21 mouse cellular contexts compared by ENCODE assay signal in the genomic region with DNA sequence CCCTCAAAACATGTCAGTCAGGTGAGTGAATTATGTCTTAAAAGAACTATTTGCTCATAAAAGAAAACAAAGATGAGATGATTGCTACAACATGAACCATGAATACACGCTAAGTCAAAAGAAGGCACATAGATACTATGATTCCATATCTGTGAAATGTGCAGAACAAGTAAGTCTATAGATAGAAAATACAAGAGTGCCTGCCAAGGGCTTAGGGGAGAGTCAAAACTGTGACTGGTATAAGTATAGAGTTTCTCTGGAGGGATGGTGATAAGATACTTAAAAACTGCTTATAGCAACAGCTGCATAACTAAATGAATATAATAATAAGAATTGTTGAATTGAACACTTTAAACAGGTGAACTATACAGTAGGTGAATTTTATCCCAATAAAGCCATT.
DNase-seq lines count a peak whose midpoint lies in the region; ATAC-seq and TF ChIP-seq lines count a peak whose summit lies in the region.
"Had no signal": no experiment of that assay in that cellular context is flagged by ENCODE, and none has a peak within 500 bp of the region (broad histone marks: within the 10 kb centered on the region; RNA-seq: fewer than 3 reads in every experiment).

No protein-coding gene starts in this region.

- H3K4me3 ChIP-seq in forebrain, postnatal 0 days (ENCODE audit: low read depth, low read length): no peak overlapping the region
- H3K4me3 ChIP-seq in forebrain, embryonic 16.5 days (replicated peaks; ENCODE audit: low read length): no peak overlapping the region

- H3K9ac ChIP-seq in forebrain, postnatal 0 days: no peak overlapping the region
- no peak overlapping the region for H3K9ac ChIP-seq in forebrain, embryonic 16.5 days (replicated peaks; ENCODE audit: low read depth, low read length)

- ATAC-seq in forebrain, postnatal 0 days: peak; percentile 56; the same call in 1 of the 2 replicates
- no peak for ATAC-seq in forebrain, embryonic 16.5 days
- ATAC-seq in frontal cortex, adult (ENCODE audit: low TSS enrichment): peak; percentile 83; the same call in 1 of the 2 replicates
- ATAC-seq: activated CD4-positive, CD25-positive, alpha-beta regulatory T cell, adult 4 months; CD4-positive, CD25-positive, alpha-beta regulatory T cell, adult 4 months; Patski had no signal

- no peak for TF ChIP-seq CTCF in forebrain, postnatal 0 days (IDR thresholded peaks at IDR 0.05; ENCODE audit: low read depth)

- DNase-seq in forebrain, postnatal 0 days: no peak
- DNase-seq in frontal cortex, postnatal 10 days (ENCODE audit: low spot score in 2 of 2): no peak
- DNase-seq in heart, adult 11 months: peak; percentile 0
- DNase-seq in heart, postnatal 10 days: no peak
- DNase-seq: adrenal gland, adult 2 months; adrenal gland, adult 8-10 months; adrenal gland, postnatal 10 days; adrenal gland, postnatal 14 days; adrenal gland, postnatal 25 days; adrenal gland, postnatal 36 days; B cell, adult 2 months; cerebellum, adult 11 months; cerebellum, adult 11-12 months; cerebellum, adult 18-20 months had no signal

- H3K27me3 ChIP-seq in forebrain, postnatal 0 days (ENCODE audit: insufficient read depth, low read length): no peaks in the 10 kb centered on the region
- peaks cover 7% of the 10 kb centered on the region; the same call in 1 of the 2 replicates for H3K27me3 ChIP-seq in forebrain, embryonic 16.5 days (replicated peaks; ENCODE audit: control insufficient read depth, insufficient read depth, low read length)
- H3K27me3 ChIP-seq: CH12.LX had no signal

- 73% methylated on average over 1 of the region's 1 CpGs for WGBS in forebrain, postnatal 0 days
- WGBS in forebrain, embryonic 16.5 days: 94% methylated on average over 1 of the region's 1 CpGs

- H3K4me2 ChIP-seq in forebrain, postnatal 0 days (ENCODE audit: low read depth): no peak overlapping the region
- no peak overlapping the region for H3K4me2 ChIP-seq in forebrain, embryonic 16.5 days (ENCODE audit: low read length)

- H3K4me1 ChIP-seq in forebrain, postnatal 0 days (ENCODE audit: insufficient read depth): no peaks in the 10 kb centered on the region
- H3K4me1 ChIP-seq in forebrain, embryonic 16.5 days (replicated peaks; ENCODE audit: control insufficient read depth, insufficient read depth, low read length): peaks cover 4% of the 10 kb centered on the region

- no peaks in the 10 kb centered on the region for H3K9me3 ChIP-seq in forebrain, postnatal 0 days (ENCODE audit: low read length)
- no peaks in the 10 kb centered on the region for H3K9me3 ChIP-seq in forebrain, embryonic 16.5 days (ENCODE audit: control insufficient read depth, low read length)
- H3K9me3 ChIP-seq: G1E had no signal

- no peaks in the 10 kb centered on the region for H3K36me3 ChIP-seq in forebrain, postnatal 0 days (ENCODE audit: insufficient read depth)
- H3K36me3 ChIP-seq in forebrain, embryonic 16.5 days (ENCODE audit: control insufficient read depth, insufficient read depth): no peaks in the 10 kb centered on the region
- H3K36me3 ChIP-seq: G1E had no signal

- H3K27ac ChIP-seq in forebrain, postnatal 0 days (ENCODE audit: low read depth, low read length): no peak overlapping the region
- no peak overlapping the region for H3K27ac ChIP-seq in forebrain, embryonic 16.5 days (ENCODE audit: low read length)

- intact Hi-C loops in heart, postnatal 10 days (cut with DNase I): no loop called here
